Mouse (Mus musculus): ENCODE measurements around the gene 5330417H12Rik. TPM values are rescaled to one million over a fixed set of nuclear protein-coding genes. Genes with fewer than 3 reads are reported as not detected.

The 5330417H12Rik gene
- total RNA-seq, 1 experiment from 2014 or later, result not detected

- ATAC-seq (ENCODE audit: extremely low read depth, insufficient number of reproducible peaks, low FRiP score, poor library complexity, severe bottlenecking), result no peak
Measured at GRCm38 (mm10) chr7:107637398-107637797, 12.4 kb upstream of the 5330417H12Rik start.

- no peak for ATAC-seq (ENCODE audit: extremely low read depth, insufficient number of reproducible peaks, low FRiP score, poor library complexity, severe bottlenecking)
Measured at GRCm38 (mm10) chr7:107633201-107633600, 8.2 kb upstream of the 5330417H12Rik start.

- peak; percentile 59; the same call in 1 of the 2 replicates for ATAC-seq (ENCODE audit: extremely low read depth, insufficient number of reproducible peaks, low FRiP score, poor library complexity, severe bottlenecking)
Measured at GRCm38 (mm10) chr7:107628383-107628782, 3.4 kb upstream of the 5330417H12Rik start.

- no peak for ATAC-seq (ENCODE audit: extremely low read depth, insufficient number of reproducible peaks, low FRiP score, poor library complexity, severe bottlenecking)
Measured at GRCm38 (mm10) chr7:107625781-107626180, 820 bp upstream of the 5330417H12Rik start.

GRCm38 (mm10) chr7:107624432-107624831, 529 bp downstream of the 5330417H12Rik start:
- ATAC-seq (ENCODE audit: extremely low read depth, insufficient number of reproducible peaks, low FRiP score, poor library complexity, severe bottlenecking), result no peak

GRCm38 (mm10) chr7:107620137-107620536, 4.8 kb downstream of the 5330417H12Rik start:
- ATAC-seq (ENCODE audit: extremely low read depth, insufficient number of reproducible peaks, low FRiP score, poor library complexity, severe bottlenecking), result no peak

DNA sequence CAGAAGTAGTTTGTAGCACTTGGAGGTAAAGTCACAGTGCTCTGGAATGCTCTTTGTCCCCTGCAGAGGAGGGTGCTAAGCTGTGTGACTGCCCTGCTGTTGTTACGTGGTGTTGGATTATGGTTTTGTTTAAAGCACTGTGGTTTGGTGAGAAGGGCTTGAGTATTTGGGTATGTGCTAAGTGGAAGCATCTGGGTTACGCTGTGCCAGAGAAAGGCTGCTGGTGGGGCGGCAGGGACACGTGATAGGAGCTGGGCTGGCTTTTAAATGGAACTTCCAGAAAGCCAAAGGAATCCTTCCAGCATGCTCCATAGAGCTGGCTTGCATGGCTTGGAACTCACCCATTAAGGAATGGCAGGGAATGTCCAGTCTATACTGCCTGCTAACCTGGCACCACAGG, 5.7 kb downstream of the 5330417H12Rik start:
- no peak for ATAC-seq (ENCODE audit: extremely low read depth, insufficient number of reproducible peaks, low FRiP score, poor library complexity, severe bottlenecking)

DNA sequence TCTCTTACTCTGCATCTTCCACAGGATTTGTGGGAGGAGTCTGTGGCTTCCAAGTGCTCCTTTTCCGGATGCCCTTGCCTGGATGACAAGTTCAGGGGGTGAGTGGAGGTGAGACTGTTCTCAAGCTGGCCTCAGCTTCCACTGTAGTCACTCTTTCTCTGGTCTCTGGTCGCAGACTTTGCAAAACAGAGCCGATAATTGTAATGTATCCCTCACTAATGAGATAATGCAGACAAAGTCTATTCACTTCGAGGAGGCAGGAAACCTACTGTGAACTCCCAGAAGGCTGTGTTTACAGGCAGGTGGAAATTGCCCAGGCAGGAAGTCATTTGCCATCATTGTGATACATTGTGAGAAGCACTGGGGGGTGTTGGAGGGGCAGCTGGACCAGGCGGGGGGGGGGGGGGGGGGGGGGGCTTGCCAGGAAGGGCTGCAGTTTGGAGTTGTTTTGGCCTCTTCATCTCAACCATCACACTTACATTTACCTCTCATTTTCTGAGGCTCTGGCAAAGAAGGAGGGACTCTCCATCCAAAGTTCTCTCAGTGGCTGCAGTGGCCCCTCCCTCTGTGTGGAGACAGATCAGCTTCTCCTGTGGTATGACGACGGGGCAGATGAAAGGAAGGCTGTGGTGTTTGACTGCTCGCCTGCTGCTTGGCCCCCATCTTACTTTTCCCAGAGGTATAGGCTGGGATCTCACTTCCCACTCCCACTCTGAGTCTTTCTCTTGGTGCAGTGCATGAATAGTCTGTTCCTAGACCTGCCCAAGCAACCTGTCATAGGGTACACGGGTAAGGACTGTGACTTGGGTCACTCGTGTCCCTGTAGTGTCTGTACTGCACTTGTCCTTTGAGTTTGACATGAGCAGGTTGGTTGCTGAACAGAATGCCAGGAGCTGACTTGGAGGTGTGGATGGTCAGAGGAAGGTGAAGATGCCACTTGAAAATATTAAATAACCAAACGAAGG, 6.7 kb downstream of the 5330417H12Rik start:
- no peak for ATAC-seq (ENCODE audit: extremely low read depth, insufficient number of reproducible peaks, low FRiP score, poor library complexity, severe bottlenecking)

- ATAC-seq (ENCODE audit: extremely low read depth, insufficient number of reproducible peaks, low FRiP score, poor library complexity, severe bottlenecking), result no peak
Measured at GRCm38 (mm10) chr7:107610880-107611279, 14.1 kb downstream of the 5330417H12Rik start.

- peak; percentile 74 for ATAC-seq (ENCODE audit: extremely low read depth, insufficient number of reproducible peaks, low FRiP score, poor library complexity, severe bottlenecking)
Measured at GRCm38 (mm10) chr7:107609622-107610255, 15.2 kb downstream of the 5330417H12Rik start.

DNA sequence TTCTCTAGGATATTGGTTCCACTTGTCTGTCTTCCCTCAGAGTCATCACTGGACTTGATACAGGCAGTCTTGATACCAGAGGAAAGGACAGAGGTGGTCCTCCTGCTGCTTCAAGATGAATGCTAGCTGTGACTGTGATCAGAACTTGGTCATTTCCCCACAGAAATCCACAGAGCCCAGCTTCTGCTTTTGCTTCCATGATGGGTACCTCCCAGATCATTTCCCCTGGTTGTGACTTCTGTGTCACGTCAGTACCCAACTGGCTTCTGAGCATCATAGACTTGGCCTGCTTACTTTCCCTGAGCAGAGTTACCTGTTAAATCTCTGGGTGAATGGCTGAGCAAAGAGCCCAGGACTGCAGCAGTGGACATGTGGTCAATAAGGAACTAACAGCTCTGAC, 17.2 kb downstream of the 5330417H12Rik start:
- no peak for ATAC-seq (ENCODE audit: extremely low read depth, insufficient number of reproducible peaks, low FRiP score, poor library complexity, severe bottlenecking)

GRCm38 (mm10) chr7:107602913-107603312, 22.0 kb downstream of the 5330417H12Rik start:
- no peak for ATAC-seq (ENCODE audit: extremely low read depth, insufficient number of reproducible peaks, low FRiP score, poor library complexity, severe bottlenecking)

GRCm38 (mm10) chr7:107602505-107602904, 22.5 kb downstream of the 5330417H12Rik start:
- ATAC-seq (ENCODE audit: extremely low read depth, insufficient number of reproducible peaks, low FRiP score, poor library complexity, severe bottlenecking), result no peak

DNA sequence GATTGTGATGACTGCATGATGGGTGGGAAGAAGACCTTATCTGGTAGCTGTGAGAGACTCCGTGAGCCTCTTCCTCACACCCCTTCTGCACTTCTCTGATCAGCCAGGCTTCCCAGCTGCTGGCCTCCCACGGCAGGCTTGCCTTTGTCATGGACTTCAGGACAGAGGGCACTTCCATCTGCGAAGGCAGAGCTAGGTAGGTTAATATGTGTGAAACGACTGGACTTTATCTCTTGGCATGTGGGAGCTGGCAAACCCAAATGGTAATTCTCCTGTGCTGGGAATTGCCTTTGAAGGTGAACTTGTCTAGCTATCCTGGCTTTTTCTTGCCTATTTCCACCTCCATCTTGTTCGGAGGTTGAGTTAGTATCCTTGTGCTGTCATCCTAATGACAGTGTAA, 24.3 kb downstream of the 5330417H12Rik start:
- ATAC-seq (ENCODE audit: extremely low read depth, insufficient number of reproducible peaks, low FRiP score, poor library complexity, severe bottlenecking), result no peak

DNA sequence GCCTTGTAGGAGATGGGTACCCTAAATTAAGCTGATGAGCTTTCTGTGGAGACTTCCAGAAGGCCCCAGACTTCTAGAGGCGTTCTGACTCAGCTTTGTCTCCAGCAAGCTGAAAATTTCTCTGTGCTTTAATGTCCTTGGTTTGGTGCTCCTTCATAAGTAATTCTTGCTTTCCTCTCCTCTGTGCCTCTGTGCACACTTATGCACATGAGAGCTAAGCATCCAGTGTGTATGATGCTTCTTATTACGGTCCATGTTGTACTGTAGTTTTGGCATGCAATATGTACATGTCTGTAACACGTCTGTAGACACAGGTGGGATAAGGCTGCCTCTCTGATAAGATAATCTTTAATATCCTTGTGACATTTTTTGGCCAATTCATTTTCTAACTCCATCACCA, 27.0 kb downstream of the 5330417H12Rik start:
- no peak for ATAC-seq (ENCODE audit: extremely low read depth, insufficient number of reproducible peaks, low FRiP score, poor library complexity, severe bottlenecking)

DNA sequence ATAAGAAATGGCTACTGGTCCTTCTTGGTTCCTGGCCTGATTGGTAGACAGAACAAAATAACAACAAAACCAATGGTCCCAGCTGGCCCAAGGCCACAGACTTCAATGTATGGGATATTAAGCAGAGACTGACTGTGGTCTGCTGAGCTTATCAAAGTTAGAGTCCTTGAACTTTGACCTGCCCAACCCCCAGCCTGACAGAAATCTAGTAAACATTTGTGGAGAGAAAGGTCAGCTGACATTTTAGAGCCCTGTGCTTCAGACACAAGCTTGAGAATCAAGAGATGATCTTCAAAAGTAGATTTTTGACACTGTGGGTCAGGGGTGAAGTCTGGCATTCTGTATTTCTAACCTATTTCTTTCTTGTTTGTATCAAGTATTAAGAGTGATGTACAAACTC, 28.2 kb downstream of the 5330417H12Rik start:
- no peak for ATAC-seq (ENCODE audit: extremely low read depth, insufficient number of reproducible peaks, low FRiP score, poor library complexity, severe bottlenecking)

DNA sequence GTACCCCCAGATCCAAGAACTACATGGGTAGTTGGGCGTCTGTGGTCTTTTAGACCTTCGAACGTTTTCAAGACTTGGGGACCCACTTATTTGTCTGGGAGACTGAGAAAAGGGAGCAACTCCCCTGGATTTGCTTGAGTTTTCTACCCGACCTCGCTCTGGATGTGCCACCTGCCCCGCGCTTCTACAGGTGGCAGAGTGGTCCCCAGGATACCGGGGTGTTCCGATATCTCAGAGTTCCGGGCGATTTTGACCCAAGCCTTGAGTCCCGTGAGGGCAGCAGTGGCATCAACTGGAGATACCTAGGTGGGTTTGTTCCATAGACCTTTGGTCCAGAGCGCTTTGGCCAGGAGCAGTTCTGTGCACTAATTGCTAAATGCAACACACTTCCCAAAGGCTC, 29.5 kb downstream of the 5330417H12Rik start:
- ATAC-seq (ENCODE audit: extremely low read depth, insufficient number of reproducible peaks, low FRiP score, poor library complexity, severe bottlenecking), result no peak

DNA sequence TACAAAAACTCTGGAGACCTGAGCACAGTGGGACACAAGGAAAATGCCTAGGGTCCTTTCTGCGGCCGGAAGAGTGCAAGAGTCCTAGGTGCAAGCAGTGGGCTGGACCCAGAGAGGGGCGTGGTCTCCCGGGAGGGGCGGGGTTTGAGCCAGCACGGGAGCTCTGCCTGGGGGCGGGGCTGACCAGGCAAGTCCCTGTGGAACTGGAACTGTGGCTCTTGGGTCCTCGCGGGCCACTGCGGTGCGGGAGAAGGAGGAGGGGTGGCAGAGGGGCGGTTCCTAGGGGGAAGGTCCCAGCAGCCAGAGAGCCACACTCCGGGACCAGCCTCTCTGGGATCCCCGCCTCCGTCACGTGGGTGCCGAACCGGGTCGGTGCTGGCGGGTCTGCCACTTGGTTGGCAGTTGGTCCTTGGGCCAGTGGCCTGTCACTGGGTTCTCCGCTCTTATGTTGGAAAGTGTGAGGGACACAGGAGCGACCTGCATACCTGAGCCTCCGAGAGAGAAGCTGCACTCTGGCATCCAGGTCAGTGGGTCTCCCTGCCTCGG, 30.0 kb downstream of the 5330417H12Rik start, which contains the start of gene Ppfibp2:
Gene Ppfibp2 (plus strand): TSS at position 351 of the 546 bp plus-strand sequence.
- peak; percentile 70 for ATAC-seq (ENCODE audit: extremely low read depth, insufficient number of reproducible peaks, low FRiP score, poor library complexity, severe bottlenecking)

DNA sequence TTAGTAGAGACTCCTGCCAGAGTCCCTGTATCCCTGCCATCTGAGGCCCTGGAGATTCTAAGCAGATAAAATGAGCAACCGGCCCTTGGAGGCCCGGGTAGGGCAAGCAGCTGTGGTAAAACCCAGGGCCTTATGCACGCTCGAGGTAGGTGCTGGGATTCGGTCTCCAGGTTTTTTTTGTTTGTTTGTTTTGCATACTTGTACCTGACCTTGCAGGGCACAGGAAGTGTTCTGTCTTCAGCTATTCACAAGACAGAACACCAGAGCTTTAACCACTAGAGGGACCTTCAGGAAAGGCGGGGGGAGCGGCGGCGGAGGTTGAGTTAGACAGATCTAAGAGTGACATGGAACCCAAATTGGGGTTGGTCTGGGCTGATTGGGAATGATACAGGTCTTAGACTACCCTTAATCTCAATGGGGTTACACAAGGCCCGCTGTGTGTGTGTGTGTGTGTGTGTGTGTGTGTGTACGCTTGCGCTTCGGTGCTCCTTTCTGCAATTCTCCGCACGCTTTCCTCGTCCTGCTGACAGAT, 30.6 kb downstream of the 5330417H12Rik start:
- peak; percentile 75 for ATAC-seq (ENCODE audit: extremely low read depth, insufficient number of reproducible peaks, low FRiP score, poor library complexity, severe bottlenecking)
